Mouse (Mus musculus) embryo, embryonic 9.5 days (tissue): ENCODE data around the gene Cdkn1c.

Source experiments
- DNase-seq: peaks from one replicate; pipeline ENCODE4 v3.0.0-alpha.2; 2017; ENCODE audit errors: extremely low spot score

The Cdkn1c gene

DNA sequence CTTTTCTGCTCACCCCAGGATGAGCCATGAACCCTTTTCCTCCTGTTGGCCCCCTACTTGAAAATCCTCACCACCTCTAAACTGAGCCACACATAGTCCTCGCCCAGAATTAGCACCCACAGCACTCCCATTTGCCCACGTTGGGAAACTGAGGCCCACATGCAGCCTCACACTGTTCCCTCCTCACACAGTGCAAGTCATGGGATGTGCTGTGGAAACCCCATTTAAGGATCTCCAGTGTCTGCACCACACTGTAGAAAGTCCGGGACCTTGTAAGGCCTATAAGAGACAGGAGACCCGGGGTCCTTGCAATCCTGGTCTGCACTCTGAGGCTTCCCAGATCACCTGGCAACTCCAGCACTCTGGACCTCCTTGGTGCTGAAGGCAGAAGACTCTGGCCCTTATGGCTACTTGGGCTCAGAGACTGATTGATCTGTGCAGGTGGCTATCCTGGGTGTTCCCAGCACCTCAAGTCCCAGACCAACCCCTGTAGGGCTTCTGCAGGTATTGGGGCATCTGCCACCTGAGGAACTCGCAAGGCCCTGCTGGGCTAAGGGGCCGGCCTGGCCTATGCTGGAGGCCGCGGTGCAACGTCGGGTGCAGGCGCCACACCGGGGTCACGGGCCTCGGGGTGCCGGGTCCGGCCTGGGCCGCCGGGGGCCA lies 23.5 kb downstream of the Cdkn1c start:
- DNase-seq: no peak

DNA sequence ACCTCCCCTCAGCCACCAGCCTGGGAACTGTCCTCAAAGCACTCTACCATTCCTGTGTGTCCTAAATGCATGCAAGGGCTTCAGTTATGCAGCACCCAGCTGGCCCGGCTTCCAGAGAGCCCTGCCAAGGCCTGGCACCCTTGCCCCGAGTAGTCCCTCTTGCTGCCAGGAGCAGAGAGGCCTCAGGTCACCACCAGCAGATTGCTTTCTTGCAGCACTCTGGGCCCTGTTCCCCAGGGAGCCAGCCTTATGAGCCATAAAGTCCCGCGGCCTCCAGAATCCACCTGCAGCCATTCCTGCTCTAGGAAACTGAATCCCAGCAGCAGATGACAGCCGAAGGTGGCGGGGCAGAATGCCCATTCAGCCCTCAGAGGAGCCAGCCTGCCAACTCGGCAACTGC lies 27.5 kb downstream of the Cdkn1c start:
- DNase-seq: no peak

DNA sequence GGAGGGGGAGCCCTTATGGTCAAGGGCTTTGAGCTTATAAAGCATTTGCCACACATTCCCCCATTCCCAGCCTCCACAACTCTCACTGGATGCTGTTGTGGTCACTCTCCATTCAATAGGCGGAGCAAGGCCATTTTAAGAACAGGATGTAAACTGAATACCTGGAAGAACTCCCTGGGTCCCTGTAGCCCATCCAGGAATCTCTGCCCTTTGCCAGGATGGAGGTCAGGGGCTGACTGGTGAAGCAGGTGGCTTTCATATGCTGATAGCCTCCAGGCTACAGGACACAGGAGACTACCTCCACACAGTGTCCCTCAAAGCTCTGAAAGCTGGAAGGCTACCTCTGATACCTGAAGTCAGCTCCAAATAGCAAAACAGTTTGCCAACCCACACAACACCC lies 28.2 kb downstream of the Cdkn1c start:
- DNase-seq: no peak

- DNase-seq: peak; percentile 61
Measured at GRCm38 (mm10) chr7:143428814-143429499, 31.9 kb downstream of the Cdkn1c start.

DNA sequence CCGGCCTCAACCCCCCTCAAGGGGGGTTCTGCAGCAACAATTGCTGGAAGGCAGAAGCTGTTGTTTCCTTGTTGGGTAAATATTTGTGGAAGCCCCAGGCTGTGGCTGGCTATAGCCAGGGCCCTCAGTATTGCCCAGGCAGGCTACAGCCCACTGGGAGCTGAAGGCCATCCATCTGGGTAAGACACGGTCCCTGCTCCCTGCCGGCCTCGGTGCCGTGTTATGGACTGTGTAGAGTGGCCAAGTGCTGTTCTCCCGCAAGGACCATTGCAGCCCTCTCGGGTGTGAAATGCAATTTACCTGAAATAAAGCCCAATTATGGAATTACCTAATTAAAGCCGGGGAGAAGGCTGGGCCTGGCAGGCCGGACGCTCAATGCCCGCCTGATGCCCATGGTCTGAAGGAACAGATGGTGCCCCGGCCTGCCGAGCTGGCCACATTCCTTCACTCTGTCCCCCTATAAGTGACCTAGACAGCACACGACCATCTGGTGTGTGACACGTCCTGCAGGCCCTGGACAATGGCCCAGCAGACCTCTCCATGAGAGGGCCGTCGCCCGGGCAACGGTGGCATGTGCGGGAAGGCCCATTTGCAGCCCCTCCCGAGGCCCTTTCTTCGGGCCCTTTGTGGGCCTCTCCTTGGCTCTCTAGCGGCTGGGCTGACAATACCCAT lies 32.6 kb downstream of the Cdkn1c start:
- DNase-seq: peak; percentile 66

DNA sequence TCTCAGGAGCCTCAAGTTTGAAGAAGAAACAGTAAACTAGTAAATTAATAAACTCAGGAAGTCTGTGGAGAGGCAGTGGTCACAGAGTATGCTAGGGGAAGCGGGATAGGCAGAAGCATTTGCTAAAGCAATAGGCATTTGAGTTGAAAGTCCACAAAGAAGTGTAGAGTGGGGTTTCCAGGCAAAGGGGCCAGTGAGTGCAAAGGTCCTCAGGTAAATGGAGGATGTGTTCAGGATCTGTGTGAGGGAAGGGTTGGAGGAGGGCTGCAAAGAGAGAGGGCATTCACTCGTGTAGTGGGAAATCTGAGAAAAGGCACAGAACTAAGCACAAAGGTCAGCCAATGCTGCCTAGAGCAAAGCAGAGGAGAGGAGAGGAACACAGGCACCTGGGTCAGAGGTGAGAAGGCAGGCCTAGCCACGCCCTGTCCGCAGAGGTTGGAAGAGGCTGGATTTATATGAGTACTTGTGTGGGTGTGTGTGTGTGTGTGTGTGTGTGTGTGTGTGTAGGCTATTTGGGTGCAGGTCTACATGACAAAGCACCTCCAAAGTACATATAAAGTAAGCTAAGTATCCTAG lies 41.2 kb downstream of the Cdkn1c start:
- no peak for DNase-seq

DNA sequence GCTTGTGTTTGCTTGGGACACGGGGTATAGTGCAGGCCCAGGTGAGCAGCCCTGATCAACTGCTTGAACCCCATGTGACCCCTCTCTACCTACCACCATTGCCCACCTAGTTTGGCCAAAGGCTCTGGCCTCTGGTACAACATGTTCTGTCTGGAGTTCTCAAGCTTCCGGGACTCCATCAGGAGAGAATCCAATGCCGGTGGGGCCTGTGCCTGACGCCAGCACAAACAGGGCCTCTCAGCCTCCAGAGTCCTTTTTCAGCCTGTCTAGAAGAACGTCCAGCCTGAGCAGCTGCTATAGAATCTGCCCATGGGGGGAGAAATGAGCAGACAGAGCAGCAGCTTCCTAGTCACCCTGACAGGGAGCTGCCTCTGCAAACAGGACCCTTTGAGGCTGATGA lies 43.0 kb downstream of the Cdkn1c start:
- no peak for DNase-seq

DNA sequence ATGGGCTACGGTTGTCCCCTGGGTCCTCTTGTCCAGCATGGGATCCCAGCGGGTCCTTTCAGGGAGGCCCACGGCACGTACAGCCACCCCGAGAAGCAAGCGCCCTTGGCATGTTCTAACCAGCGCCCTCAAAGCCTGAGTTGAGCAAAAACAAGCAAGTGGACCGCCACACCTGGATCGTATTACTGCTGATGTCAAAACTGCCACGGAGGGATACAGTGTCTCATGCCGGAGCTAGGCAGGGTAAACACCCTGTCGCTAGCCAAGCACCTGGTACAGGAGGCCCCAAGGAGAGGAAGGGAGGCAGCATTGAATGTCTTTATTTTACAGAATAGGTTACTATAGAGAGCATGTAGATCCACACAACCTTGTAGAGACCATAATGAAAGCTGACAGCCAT lies 44.4 kb downstream of the Cdkn1c start:
- no peak for DNase-seq

- no peak for DNase-seq
Measured at GRCm38 (mm10) chr7:143415070-143415469, 45.8 kb downstream of the Cdkn1c start.

DNA sequence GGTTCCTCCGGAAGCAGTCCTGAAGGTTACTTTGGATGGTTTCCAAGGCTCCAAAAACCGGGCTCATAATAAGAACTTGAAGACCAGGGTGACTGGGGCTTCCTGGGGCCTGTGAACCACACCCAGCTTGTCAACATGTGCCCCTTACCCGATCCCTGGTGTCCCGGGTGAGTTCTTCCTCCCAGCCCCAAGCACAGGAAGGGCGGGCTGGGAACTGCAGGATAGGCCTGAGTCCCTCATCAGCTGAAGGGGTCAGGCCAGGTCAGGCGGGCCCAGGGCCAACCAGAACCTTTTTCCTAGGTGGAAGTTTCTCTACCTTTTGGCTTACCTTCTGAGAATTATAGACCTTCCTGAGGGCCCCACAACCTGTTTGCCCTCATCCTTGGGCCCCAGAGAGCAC lies 48.2 kb downstream of the Cdkn1c start:
- DNase-seq: no peak

- DNase-seq: no peak
Measured at GRCm38 (mm10) chr7:143408615-143409021, 52.2 kb downstream of the Cdkn1c start.
